Mouse (Mus musculus): ENCODE results near the gene Mgl2. TPM values are rescaled to one million over a fixed set of nuclear protein-coding genes. Genes with fewer than 3 reads are reported as not detected.
"Not testable (repeated sequence)": the region's sequence is repeated elsewhere in the genome, so short reads cannot be mapped to it uniquely, and the experiment has no call there.

Mgl2 gene
- polyA plus RNA-seq, 1 experiment, result 17.7 TPM

DNA sequence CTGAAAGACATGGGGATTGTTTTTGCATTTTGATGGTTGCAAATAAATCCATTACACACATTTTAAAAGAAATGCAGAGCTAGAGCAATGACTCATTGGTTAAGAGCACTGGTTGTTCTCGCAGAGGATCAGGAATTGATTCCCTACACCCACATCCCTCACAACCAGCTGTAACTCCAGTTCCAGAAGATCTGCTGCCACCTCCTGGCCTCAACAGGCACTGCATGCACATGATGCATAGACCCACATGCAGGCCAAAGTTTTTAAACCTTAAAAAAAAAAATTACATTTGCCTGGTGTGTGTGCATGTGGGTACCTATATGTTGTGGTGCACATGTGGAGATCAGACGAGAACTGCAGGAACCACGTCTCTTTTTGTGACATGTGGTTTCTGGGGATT lies 20.0 kb upstream of the Mgl2 start:
- Histone ChIP-seq H3K4me3 (replicated peaks; ENCODE audit: extremely low read depth, low read depth, low read length) (no peak overlapping the region), H3K4me1 (ENCODE audit: control insufficient read depth, insufficient read depth, low read length) (no peaks in the 10 kb centered on the region)
- WGBS, result 77% methylated on average over 3 of the region's 3 CpGs
- peak; percentile 20 for DNase-seq
- TF ChIP-seq POLR2A (IDR thresholded peaks at IDR 0.05; ENCODE audit: borderline replicate concordance, extremely low read depth, low read depth, low read length) (no peak), CTCF (IDR thresholded peaks at IDR 0.05; ENCODE audit: insufficient read depth, low read length) (peak; percentile 80)

DNA sequence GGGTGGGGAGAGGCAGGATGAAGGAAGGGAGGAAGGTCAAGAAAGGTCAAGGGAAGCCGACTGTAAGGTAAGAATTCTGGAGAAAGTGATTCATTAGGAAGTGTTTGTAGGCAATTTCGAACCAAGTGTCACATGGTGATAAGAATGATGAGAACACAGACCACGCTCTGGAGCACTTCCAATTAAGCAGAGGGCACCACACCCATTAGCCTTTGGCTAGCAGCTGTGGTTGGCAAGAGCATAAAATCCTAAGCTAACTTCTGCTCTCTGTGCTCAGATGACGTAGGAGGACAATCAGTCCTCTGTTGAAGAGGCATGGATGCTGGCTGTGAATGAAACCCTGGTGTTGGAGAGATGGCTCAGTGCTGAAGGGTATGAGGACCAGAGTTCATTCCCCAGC lies 15.6 kb upstream of the Mgl2 start:
- no peak for DNase-seq
- TF ChIP-seq CTCF (IDR thresholded peaks at IDR 0.05; ENCODE audit: insufficient read depth, low read length) (no peak), POLR2A (IDR thresholded peaks at IDR 0.05; ENCODE audit: borderline replicate concordance, extremely low read depth, low read depth, low read length) (no peak)
- 30% methylated on average over 4 of the region's 4 CpGs for WGBS

GRCm38 (mm10) chr11:70115901-70116300 lies 14.2 kb upstream of the Mgl2 start:
- no peak overlapping the region for H3K4me3 ChIP-seq (replicated peaks; ENCODE audit: extremely low read depth, low read depth, low read length)

More for the DNA sequence above, 15.6 kb upstream of the Mgl2 start:
- Histone ChIP-seq H3K4me3 (replicated peaks; ENCODE audit: extremely low read depth, low read depth, low read length) (no peak overlapping the region), H3K4me1 (ENCODE audit: control insufficient read depth, insufficient read depth, low read length) (no peaks in the 10 kb centered on the region)

DNA sequence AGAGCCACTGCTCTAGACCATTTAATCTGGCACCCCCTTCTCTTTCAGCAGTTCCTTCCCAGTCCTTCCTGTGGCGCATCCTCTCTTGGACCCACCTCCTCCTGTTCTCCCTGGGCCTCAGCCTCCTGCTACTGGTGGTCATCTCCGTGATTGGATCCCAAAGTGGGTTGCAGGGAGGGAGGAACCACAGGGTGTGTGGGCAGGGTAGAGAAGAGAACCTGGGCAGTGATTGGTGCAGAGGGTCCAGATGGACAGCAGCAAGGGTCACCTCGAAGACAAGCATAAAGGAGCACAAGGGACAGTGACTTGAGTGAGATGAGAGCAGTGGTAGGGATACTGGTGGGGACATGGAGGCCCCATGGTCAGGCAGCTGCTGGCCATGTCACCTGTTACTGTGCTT lies 4.9 kb downstream of the Mgl2 start:
- 77% methylated on average over 3 of the region's 3 CpGs for WGBS

More at GRCm38 (mm10) chr11:70115901-70116300, 14.2 kb upstream of the Mgl2 start:
- H3K4me1 ChIP-seq (ENCODE audit: control insufficient read depth, insufficient read depth, low read length), result no peaks in the 10 kb centered on the region
- DNase-seq, result no peak
- WGBS, result 91% methylated on average over 3 of the region's 3 CpGs
- TF ChIP-seq POLR2A (IDR thresholded peaks at IDR 0.05; ENCODE audit: borderline replicate concordance, extremely low read depth, low read depth, low read length) (no peak), CTCF (IDR thresholded peaks at IDR 0.05; ENCODE audit: insufficient read depth, low read length) (no peak)

GRCm38 (mm10) chr11:70135925-70136324 lies 5.8 kb downstream of the Mgl2 start:
- not testable (repeated sequence) for H3K4me3 ChIP-seq (replicated peaks; ENCODE audit: extremely low read depth, low read depth, low read length); H3K4me1 ChIP-seq (ENCODE audit: control insufficient read depth, insufficient read depth, low read length); DNase-seq
- 72% methylated on average over 8 of the region's 8 CpGs for WGBS

More for the DNA sequence above, 4.9 kb downstream of the Mgl2 start:
- not testable (repeated sequence) for H3K4me1 ChIP-seq (ENCODE audit: control insufficient read depth, insufficient read depth, low read length); H3K4me3 ChIP-seq (replicated peaks; ENCODE audit: extremely low read depth, low read depth, low read length); DNase-seq

GRCm38 (mm10) chr11:70139171-70139570 lies 9.0 kb downstream of the Mgl2 start:
- Histone ChIP-seq H3K4me1 (ENCODE audit: control insufficient read depth, insufficient read depth, low read length) (no peaks in the 10 kb centered on the region), H3K4me3 (replicated peaks; ENCODE audit: extremely low read depth, low read depth, low read length) (no peak overlapping the region)
- no peak for DNase-seq
- WGBS, result 74% methylated on average over 10 of the region's 10 CpGs
- TF ChIP-seq CTCF (IDR thresholded peaks at IDR 0.05; ENCODE audit: insufficient read depth, low read length) (no peak), POLR2A (IDR thresholded peaks at IDR 0.05; ENCODE audit: borderline replicate concordance, extremely low read depth, low read depth, low read length) (no peak)

DNA sequence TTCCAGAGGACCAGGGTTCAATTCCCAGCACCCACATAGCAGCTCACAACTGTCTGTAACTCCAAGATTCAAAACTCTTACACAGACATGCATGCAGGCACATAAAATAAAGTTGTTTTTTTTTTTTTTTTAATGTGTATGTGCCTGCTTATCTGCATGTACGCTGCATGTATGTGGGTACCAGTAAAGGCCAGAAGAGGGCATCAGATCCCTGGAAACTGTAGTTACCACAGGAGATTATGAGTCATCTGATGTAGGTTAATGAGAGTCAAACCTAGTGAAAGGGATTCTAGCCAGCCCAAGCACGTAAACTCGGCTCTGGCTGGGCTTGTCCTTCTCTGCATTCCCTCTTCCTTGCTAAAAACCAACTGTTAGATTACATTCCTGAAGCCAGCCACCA lies 20.9 kb downstream of the Mgl2 start:
- 55% methylated on average over 3 of the region's 3 CpGs for WGBS
- Histone ChIP-seq H3K4me1 (ENCODE audit: control insufficient read depth, insufficient read depth, low read length) (no peaks in the 10 kb centered on the region), H3K4me3 (replicated peaks; ENCODE audit: extremely low read depth, low read depth, low read length) (no peak overlapping the region)
- DNase-seq, result no peak
- TF ChIP-seq POLR2A (IDR thresholded peaks at IDR 0.05; ENCODE audit: borderline replicate concordance, extremely low read depth, low read depth, low read length) (no peak), CTCF (IDR thresholded peaks at IDR 0.05; ENCODE audit: insufficient read depth, low read length) (no peak)

- not testable (repeated sequence) for H3K4me1 ChIP-seq (ENCODE audit: control insufficient read depth, insufficient read depth, low read length); DNase-seq; H3K4me3 ChIP-seq (replicated peaks; ENCODE audit: extremely low read depth, low read depth, low read length)
- no CpG with 5 or more reads among the region's 5 CpGs for WGBS
Measured at GRCm38 (mm10) chr11:70155897-70156296, 25.8 kb downstream of the Mgl2 start, which contains the start of gene Clec10a. Gene Clec10a (plus strand): TSS chr11:70156197.

DNA sequence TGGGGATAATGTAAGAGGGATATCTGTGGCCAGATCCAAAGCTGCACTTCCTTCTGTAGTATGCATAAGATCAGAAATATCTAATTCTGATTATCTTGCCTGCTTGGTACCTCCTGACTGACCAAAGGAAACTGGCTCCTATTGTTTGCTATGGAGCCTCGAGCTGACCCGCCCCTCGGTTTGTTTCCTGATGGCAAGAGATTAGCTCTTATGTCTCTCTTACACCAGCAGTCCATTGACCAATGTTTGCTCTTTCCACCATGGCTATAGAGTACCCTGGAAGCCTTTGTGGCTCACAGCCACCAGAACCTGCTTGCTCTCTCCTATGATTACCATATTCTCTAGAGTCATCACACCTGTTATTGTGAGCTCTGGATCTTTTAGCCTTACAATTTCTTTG lies 32.2 kb downstream of the Mgl2 start:
- 23% methylated on average over 3 of the region's 3 CpGs for WGBS
- Histone ChIP-seq H3K4me3 (replicated peaks; ENCODE audit: extremely low read depth, low read depth, low read length) (no peak overlapping the region), H3K4me1 (ENCODE audit: control insufficient read depth, insufficient read depth, low read length) (peaks cover 2% of the 10 kb centered on the region; the same call in 1 of the 2 replicates)
- no peak for DNase-seq
- TF ChIP-seq POLR2A (IDR thresholded peaks at IDR 0.05; ENCODE audit: borderline replicate concordance, extremely low read depth, low read depth, low read length) (no peak), CTCF (IDR thresholded peaks at IDR 0.05; ENCODE audit: insufficient read depth, low read length) (no peak)

DNA sequence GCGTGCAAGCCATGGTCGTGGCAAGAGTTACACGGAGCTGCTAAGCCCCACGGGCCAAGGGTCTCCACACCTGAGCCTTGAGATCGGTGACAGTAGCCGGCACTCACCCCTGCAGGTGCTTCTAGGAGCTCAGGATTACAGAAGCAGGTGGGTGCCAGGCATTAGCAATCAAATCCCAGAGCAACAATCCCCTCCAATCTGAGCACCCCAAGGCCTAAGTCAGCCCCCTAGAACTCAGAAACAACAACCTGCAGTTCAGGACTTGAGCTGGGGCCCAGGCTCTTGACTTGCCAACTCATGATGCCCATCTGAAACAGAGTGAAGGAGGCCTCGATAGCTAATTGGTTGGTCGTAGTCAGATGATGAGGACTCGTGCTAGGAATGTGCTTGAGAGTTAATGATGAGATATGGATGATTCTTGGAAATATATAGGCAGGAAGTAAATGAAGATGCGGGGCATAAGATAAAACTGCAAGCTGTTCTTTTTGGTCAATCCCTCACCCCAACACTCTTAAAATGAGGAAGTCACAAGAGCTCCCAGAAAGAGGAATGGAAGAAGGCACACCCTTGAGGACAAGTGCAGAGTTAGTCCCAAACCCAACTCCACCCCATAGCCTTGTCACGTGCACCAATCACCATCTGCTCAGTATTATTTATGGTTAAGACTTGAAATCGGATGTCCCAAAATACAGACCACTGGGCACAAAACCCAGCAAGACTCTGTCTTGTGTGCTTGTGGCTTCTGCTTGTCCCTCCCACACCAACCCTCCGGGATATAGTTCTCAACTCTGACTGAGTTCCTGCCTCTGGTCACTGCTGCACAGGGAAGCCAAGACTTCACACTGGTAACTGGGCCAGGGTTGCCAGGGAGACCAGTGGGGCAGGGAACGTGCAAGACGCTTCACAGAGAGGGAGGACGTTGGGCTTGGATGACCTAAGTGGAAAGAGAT lies 36.1 kb downstream of the Mgl2 start:
- Histone ChIP-seq H3K4me3 (replicated peaks; ENCODE audit: extremely low read depth, low read depth, low read length) (no peak overlapping the region), H3K4me1 (ENCODE audit: control insufficient read depth, insufficient read depth, low read length) (peaks cover 2% of the 10 kb centered on the region; the same call in 1 of the 2 replicates)
- TF ChIP-seq POLR2A (IDR thresholded peaks at IDR 0.05; ENCODE audit: borderline replicate concordance, extremely low read depth, low read depth, low read length) (no peak), CTCF (IDR thresholded peaks at IDR 0.05; ENCODE audit: insufficient read depth, low read length) (no peak)
- no peak for DNase-seq
- WGBS, result 67% methylated on average over 16 of the region's 16 CpGs
